Mouse (Mus musculus) brain, embryonic 14.5 days (tissue): ENCODE measurements at regions not wholly inside any gene's neighbourhood (a gene's known extent, or its start where the extent isn't known, plus 50 kb on each side); places are given as distances from the start of the nearest gene placed in this dataset.

Source experiments
- DNase-seq: peaks from one replicate; pipeline ENCODE4 v3.0.0-alpha.2; 2011; ENCODE audit warnings: low read depth
- CTCF ChIP-seq: fragments of 200-500 bp; IDR thresholded peaks from 2 replicates; pipeline ENCODE4 v1.5.1; 2012; ENCODE audit warnings: inconsistent platforms, mild to moderate bottlenecking, moderate library complexity, borderline replicate concordance; ENCODE audit not compliant: insufficient read depth, insufficient read length; ENCODE audit errors: extremely low read depth
- POLR2A ChIP-seq: fragments of 200-500 bp; IDR thresholded peaks from 2 replicates; pipeline ENCODE4 v1.6.1; 2012; ENCODE audit warnings: mild to moderate bottlenecking, inconsistent platforms, borderline replicate concordance; ENCODE audit not compliant: poor library complexity, insufficient read depth, insufficient read length, severe bottlenecking; ENCODE audit errors: extremely low read depth

DNA sequence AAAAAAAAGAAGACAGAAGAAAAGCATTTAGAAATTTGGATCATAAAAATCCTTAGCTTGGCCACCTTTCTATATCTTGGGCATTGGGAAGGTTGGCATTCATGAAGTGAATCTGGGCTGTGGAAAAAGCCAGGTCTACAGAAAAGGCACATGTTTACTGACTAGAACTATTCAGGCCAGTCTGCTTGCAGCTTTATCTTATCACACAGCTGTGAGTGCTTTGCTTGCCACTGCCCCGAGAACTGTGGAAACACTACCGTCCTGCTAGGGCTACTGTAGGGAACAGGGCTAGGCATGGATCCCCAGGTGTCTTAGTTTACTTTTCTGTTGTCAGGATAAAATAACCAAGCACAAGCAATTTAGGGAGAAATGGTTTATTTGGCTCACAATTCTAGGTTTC, 63.4 kb upstream of the Med14 start:
- DNase-seq = no peak
- TF ChIP-seq POLR2A = no peak
- no peak for TF ChIP-seq CTCF

DNA sequence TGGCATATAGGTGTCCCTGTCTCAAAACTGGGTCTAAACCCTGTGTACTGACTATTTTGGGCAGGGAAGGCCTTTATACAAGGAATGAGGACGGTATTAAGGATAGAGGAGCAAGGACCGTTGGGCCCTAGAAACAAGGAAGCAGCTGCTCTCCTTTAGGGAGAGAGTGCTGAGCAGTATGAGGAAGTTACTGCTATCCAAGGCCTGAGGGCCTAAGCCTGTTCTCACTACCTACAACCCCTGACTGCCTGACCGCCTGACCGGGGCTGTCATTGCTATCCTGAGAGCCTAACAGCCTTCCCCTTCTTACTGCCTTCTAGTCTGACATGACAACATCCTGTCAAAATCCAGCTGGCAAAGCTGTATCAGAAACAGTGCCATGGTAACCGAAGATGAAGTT, 62.6 kb upstream of the Med14 start:
- DNase-seq = no peak
- TF ChIP-seq POLR2A = no peak
- TF ChIP-seq CTCF = no peak

DNA sequence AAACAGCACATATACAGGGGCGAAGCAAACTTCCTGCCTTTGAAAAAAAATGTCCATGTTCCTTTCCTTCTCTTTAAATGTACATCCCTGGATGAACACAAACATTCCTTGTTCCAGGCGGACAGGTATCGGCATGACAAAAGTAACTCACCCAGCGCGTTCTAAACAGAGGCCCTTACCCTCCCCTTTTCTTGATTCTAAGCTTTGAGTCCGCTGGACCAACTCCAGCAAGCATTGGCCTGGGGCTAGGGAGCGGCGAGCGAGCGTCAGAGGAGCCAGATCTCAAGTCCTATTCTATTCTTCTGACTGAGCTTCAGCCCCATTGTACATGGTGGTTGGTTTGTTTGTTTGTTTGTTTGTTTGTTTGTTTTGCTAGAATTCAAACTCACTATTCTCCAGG, 60.9 kb upstream of the Med14 start:
- no peak for TF ChIP-seq POLR2A
- peak; percentile 50 for DNase-seq

DNA sequence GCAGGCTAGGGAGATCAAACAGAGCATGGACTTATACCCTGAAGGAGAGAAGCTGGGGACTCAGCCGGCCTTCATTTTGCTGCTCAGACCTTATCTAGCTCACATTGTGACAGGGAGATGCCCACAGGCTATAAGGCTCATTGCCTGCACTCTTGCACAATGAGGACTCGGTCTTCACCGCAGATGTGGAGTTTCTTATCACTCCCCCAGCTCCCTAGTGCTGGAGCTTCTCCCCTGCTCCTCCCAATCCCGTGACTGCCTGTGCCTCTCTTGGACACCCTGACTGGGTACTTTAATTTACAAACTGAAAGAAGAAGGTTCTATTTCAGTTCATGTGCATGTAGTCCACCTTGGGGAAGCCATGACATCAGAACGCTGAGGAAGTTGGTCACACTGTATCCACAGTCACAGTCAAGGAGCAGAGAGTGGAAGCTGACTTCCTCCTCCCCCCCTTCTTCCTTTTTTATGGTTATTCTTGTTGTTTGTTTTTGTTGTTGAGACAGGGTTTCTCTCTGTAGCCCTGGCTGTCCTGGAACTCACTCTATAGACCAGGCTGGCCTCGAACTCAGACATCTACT, 51.3 kb upstream of the Med14 start:
- TF ChIP-seq POLR2A (no peak), CTCF (no peak)
- DNase-seq = no peak
